Mouse (Mus musculus) layer of hippocampus, adult 2 months (tissue): ENCODE data around the gene Slc9b1. TPM values are rescaled to one million over a fixed set of nuclear protein-coding genes. Genes with fewer than 3 reads are reported as not detected.

Experiments
- DNase-seq, 2 experiments: peaks; one replicate each; pipeline ENCODE4 v3.0.0; 2022; ENCODE audit warnings: low spot score in 2 of 2
- H3K27ac ChIP-seq: fragments of 200-600 bp; 2 replicates; pipeline ENCODE4 v1.8.1; 2022
- H3K4me3 ChIP-seq: fragments of 200-600 bp; 2 replicates; pipeline ENCODE4 v1.8.1; 2022; ENCODE audit warnings: mild to moderate bottlenecking
- CTCF ChIP-seq: fragments of 200-600 bp; conservative IDR thresholded peaks from 2 replicates; pipeline ENCODE4 v1.8.1; 2022; ENCODE audit warnings: antibody characterized with exemption, mild to moderate bottlenecking, moderate library complexity
- total RNA-seq, 2 experiments: library from RNA; stranded (reverse); gene quantifications; 2 replicates each; pipeline ENCODE4 v1.2.3; 2021

Gene Slc9b1
- total RNA-seq, 2 experiments from 2014 or later: not detected

GRCm38 (mm10) chr3:135327176-135327575, 20.7 kb upstream of the Slc9b1 start:
- DNase-seq: no peak
- TF ChIP-seq CTCF: no peak
- H3K27ac ChIP-seq: no peak overlapping the region
- no peak overlapping the region for H3K4me3 ChIP-seq

GRCm38 (mm10) chr3:135327601-135328000, 20.2 kb upstream of the Slc9b1 start:
- peak; percentile 50 for TF ChIP-seq CTCF
- DNase-seq: no peak
- H3K4me3 ChIP-seq: no peak overlapping the region
- no peak overlapping the region for H3K27ac ChIP-seq

GRCm38 (mm10) chr3:135328560-135328959, 19.3 kb upstream of the Slc9b1 start:
- peak in 1 of 2 experiments; percentile 32 for DNase-seq
- H3K27ac ChIP-seq: no peak overlapping the region
- TF ChIP-seq CTCF: peak; percentile 77
- no peak overlapping the region for H3K4me3 ChIP-seq

- no peak for TF ChIP-seq CTCF
- DNase-seq: no peak
- H3K27ac ChIP-seq: no peak overlapping the region
These were observed 15.1 kb upstream of the Slc9b1 start for GRCm38 (mm10) chr3:135332691-135333090.

GRCm38 (mm10) chr3:135333763-135334162, 14.1 kb upstream of the Slc9b1 start:
- H3K27ac ChIP-seq: no peak overlapping the region
- no peak for TF ChIP-seq CTCF
- no peak for DNase-seq
- no peak overlapping the region for H3K4me3 ChIP-seq

More at GRCm38 (mm10) chr3:135332691-135333090, 15.1 kb upstream of the Slc9b1 start:
- H3K4me3 ChIP-seq: no peak overlapping the region

- no peak overlapping the region for H3K4me3 ChIP-seq
- H3K27ac ChIP-seq: no peak overlapping the region
- TF ChIP-seq CTCF: no peak
- no peak for DNase-seq
These were observed 1.2 kb downstream of the Slc9b1 start for GRCm38 (mm10) chr3:135349022-135349421.

- DNase-seq: no peak
- Histone ChIP-seq H3K4me3 (no peak overlapping the region), H3K27ac (no peak overlapping the region)
- no peak for TF ChIP-seq CTCF
These were observed 4.0 kb downstream of the Slc9b1 start for GRCm38 (mm10) chr3:135351857-135352256.

GRCm38 (mm10) chr3:135357394-135357793, 9.6 kb downstream of the Slc9b1 start:
- no peak for TF ChIP-seq CTCF
- no peak overlapping the region for H3K27ac ChIP-seq
- H3K4me3 ChIP-seq: no peak overlapping the region
- no peak for DNase-seq

- DNase-seq: no peak
- H3K27ac ChIP-seq: no peak overlapping the region
- TF ChIP-seq CTCF: no peak
These were observed 28.0 kb downstream of the Slc9b1 start for GRCm38 (mm10) chr3:135375836-135376235.

GRCm38 (mm10) chr3:135377445-135377844, 29.6 kb downstream of the Slc9b1 start:
- no peak overlapping the region for H3K4me3 ChIP-seq
- DNase-seq: no peak
- H3K27ac ChIP-seq: no peak overlapping the region
- no peak for TF ChIP-seq CTCF

More at GRCm38 (mm10) chr3:135375836-135376235, 28.0 kb downstream of the Slc9b1 start:
- H3K4me3 ChIP-seq: no peak overlapping the region

- no peak for TF ChIP-seq CTCF
- no peak for DNase-seq
- no peak overlapping the region for H3K4me3 ChIP-seq
- H3K27ac ChIP-seq: no peak overlapping the region
These were observed 32.0 kb downstream of the Slc9b1 start for GRCm38 (mm10) chr3:135379868-135380267.

- no peak for DNase-seq
- no peak for TF ChIP-seq CTCF
- Histone ChIP-seq H3K27ac (no peak overlapping the region), H3K4me3 (no peak overlapping the region)
These were observed 45.4 kb downstream of the Slc9b1 start for GRCm38 (mm10) chr3:135393186-135393585.

GRCm38 (mm10) chr3:135395085-135395484, 47.3 kb downstream of the Slc9b1 start:
- no peak overlapping the region for H3K27ac ChIP-seq
- no peak overlapping the region for H3K4me3 ChIP-seq
- DNase-seq: no peak
- no peak for TF ChIP-seq CTCF

- Histone ChIP-seq H3K4me3 (no peak overlapping the region), H3K27ac (no peak overlapping the region)
- no peak for DNase-seq
- no peak for TF ChIP-seq CTCF
These were observed 48.3 kb downstream of the Slc9b1 start for GRCm38 (mm10) chr3:135396081-135396480.

- no peak overlapping the region for H3K27ac ChIP-seq
- no peak for DNase-seq
- no peak overlapping the region for H3K4me3 ChIP-seq
- no peak for TF ChIP-seq CTCF
These were observed 49.3 kb downstream of the Slc9b1 start for GRCm38 (mm10) chr3:135397112-135397511.
